Mouse (Mus musculus) ES-Bruce4 (cell line): Measurements from ENCODE around the gene Pmpcb.

Experiments used
- CTCF ChIP-seq: IDR thresholded peaks from one replicate; pipeline ENCODE4 v1.8.1; 2011; ENCODE audit warnings: low read depth, low read length
- EP300 ChIP-seq: IDR thresholded peaks from 2 replicates; pipeline ENCODE4 v1.6.1; 2011; ENCODE audit warnings: low read depth, low read length; ENCODE audit not compliant: insufficient read depth
- POLR2A ChIP-seq: IDR thresholded peaks from one replicate; pipeline ENCODE4 v1.8.1; 2011; ENCODE audit warnings: low read length; ENCODE audit not compliant: insufficient read depth

DNA sequence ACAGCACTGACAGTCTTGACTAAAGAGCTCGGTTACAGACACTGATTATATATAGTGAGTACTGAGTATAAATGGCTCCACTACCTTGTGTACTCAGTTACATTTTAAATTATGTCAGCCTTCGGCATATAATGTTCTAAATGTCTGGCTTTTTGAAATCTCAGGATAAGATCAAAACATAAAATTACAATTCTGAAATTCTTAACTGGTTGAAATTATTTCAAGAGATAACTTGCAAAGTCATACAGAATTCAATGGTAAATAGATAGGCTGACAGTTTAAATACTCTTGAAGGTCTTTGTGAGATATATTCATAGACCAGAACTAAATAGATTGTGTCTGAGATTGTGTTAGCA, 35.0 kb upstream of the Pmpcb start:
- TF ChIP-seq POLR2A (no peak), EP300 (no peak), CTCF (no peak)
